Mouse (Mus musculus) embryonic fibroblast, embryonic 13.5 days (primary cell): Measurements from ENCODE around the gene Lrpap1.

Source experiments
- CTCF ChIP-seq: IDR thresholded peaks from 2 replicates; pipeline ENCODE4 v1.5.1; 2011; ENCODE audit warnings: mild to moderate bottlenecking, control low read depth, low read length, moderate library complexity, borderline replicate concordance; ENCODE audit not compliant: insufficient read depth
- POLR2A ChIP-seq: IDR thresholded peaks from 2 replicates; pipeline ENCODE4 v1.6.1; 2011; ENCODE audit warnings: low read depth, mild to moderate bottlenecking, control low read depth, low read length, moderate library complexity

DNA sequence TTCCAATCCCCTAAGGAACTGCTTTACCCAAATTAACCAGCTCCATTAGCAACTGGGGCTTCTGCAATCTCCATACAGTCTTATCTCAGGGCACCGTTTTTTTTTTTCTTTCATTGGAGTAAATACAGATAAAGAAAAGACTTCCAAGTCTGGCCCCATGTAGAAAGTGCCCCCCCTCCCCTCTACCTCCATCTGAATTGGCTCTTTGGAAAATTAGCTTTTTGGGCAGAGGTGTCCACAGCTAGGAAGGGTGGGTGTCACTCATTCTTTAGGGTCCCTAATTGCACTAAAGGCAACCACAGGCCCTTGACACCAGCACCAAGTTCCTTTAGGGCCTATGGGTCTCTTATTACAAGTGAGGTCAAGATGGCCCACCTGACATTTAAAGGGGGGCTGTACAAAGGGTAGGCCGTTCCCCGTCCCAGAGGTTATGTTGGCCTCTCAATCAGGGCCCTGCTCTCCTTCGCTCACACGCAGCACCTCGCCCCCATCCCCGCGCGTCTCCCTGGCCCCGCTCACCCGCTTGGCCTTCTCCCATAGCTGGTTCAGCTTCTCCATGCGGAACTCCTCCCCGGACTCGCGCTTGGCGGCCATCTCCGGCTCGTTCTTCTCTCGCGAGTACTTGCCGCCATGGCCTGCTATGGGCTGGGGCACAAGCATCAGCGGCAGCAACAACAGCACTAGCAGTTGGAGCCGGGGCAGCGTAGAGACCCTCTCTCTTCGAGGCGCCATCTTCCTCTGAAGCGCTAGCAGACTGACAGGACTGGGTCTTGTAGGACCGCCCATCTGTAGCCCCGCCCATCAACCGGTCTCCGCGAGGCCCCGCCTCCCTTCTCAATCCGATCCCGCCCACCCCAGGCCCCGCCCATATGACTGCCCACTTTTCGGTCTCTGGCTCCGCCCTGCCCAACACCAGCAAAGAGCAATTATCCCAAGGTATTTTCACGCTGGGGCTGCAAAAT is at the start of gene Lrpap1:
- TF ChIP-seq CTCF (no peak), POLR2A (peak; percentile 99)
